Mouse (Mus musculus): ENCODE data around the gene Mtfmt.

Gene Mtfmt

DNA sequence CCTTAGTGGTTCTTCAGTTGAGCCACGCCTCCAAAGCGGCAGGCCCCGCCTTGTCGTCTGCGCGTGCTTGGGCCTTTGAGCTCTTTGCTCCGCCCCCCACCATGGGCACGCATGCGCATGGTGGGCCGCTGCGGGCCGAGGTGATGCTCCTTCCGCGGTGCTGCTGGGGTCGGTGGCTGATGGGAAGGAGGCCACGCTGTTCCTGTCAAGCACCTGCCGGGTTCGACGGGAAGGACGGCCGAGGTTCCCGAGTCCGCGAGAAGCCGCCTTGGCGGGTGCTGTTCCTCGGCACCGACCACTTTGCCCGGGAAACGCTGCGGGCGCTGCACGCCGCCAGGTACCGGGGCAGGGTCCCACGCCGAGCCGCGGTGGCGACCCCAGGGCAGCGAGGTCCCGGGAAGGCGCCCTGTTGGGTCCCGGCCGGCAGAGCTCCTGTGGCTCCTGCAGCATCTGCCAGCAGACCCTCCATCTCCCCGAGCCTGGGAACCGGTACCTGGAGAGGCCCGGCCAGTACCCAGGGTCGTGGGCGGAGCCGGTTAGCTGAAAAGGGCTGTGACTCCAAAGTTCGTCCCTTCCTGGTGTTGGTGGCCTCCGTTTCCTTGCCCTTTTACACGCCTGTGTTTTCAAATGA lies at the start of gene Mtfmt:
Gene Mtfmt, plus strand, starts transcription at position 112 of the 631 bp plus-strand sequence.
- peak; percentile 93 for DNase-seq (ENCODE audit: low read depth, low spot score)

DNA sequence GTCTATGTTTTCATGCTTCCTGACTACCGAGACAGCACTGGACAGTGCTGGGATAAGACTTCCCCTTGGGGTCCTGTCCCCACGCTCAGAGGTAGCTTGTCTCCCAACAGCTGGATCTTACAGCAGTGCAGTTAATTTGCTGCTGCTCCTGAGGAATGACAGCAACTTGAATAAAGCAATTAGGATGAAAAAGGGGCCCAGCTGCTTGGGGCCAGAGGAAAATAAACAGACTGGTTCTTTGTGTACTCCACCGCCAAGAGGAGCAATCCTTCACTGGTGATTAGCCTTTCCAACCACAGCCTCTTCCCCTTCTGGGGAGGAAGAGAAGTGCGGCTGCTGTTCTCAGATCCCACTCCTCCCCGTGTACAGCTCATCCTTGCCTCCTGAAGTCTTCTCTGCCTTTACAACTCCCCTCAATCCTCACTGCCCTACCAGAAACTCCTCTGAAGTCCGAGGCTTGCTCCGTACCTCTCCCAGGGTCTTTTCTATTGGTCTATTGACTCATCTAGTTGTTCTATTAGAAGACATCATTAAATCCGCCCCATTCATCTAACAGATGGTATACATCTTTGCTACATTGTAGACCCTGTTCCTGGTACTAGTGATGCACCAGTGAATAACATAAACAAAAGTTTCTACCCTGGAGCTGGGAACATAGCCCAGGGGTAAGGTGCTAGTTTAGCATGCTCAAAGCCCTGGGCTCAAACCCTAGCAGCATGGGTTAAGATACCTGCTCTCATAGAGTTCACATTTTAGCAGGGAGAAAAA lies 49.0 kb upstream of the Mtfmt start:
- no peak for DNase-seq (ENCODE audit: low read depth, low spot score)

DNA sequence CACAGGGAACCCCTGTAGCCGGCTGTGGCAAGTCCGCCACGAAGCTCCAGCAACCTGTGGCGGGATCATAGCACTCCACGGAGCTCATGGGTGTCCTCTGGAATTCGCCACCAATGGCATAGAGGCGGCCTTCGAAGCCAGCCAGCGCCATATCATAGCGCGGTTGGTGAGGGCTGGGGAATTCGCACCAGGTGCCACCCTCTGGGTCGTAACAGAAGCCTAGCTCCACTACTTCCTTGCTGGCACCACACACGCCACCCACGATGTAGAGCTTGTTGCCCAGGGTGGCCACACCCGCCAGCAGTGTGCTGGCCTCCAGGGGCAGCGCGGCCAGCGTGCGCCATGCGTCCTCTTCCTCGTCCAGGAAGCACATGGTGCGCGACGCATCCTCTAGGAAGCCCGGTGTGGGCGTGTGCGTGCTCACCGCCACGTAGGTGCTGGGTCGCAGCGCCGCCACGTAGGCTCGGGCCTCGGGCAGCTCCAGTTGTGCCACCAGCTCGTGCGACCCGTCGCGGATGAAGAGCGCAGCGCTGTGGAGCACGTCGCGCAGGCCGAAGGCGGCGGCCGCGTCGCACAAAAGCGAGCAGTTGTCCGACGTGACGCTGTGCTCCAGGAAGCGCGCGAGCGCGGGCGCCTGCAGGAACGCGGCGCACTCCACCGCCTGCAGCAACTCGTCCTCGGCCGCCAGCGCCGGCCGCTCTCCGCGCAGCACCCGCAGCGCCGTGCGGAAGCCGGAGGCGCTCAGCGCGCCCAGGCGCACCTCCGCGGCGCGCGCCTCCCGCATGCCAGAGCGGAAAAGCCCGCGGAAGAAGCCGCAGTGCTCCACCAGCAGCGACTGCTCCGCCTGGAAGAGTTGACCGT lies 44.6 kb upstream of the Mtfmt start:
- DNase-seq (ENCODE audit: low read depth, low spot score) = peak; percentile 16

DNA sequence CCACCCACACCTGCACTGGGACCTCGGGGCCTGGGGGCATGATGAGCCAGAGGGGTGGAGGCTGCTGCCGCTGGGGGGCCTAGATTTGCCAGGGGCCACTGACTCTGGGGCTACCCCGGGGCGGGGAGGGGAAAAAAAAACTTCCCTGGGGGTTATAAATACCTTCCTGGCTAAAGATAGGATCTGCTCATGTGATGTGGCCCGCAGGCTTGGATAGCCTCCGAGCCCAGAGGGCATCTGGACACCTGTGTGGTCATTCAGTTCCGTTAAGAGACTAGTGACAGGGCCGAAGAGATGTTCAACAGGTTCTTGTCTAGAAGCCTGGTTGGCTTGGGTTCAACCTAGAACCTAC lies 44.0 kb upstream of the Mtfmt start, which contains the start of gene Kbtbd13:
Gene Kbtbd13, minus strand, starts transcription at position 40 of the 352 bp plus-strand sequence.
- DNase-seq (ENCODE audit: low read depth, low spot score) = no peak

DNA sequence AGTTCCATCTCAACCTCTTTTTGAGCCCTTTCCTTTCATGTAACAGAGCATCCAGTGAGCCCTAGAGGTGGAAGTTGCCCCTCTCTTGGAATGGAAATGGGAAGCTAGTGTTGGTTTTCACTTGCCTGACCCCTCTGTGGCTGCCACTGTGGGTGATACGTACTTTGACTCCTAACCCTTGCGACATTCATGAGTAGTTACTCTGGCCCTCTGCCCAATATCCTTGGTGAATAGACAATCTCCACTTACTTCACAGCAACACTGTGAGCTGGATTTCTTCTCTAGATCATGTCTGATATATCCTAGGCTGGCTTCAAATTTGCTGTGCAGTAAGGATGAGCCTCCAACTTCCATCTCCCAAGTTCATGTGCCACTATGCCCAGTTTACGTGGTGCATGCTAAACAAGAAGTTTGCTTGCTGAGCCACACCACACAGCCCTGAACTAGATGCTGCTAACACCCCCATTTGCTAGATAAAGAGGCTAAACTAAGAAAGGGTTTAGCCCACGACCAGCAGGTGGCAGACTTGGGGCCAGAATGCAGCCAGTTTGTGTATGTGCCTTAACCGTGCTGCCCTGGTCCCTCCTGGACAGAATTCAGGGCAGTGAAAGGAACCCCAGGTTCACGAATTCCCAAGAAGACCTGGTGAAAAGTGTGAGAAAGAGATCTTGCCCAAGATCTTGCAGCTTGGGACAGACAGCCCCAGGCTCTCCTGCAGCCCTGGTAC lies 42.8 kb upstream of the Mtfmt start:
- DNase-seq (ENCODE audit: low read depth, low spot score) = peak; percentile 57

DNA sequence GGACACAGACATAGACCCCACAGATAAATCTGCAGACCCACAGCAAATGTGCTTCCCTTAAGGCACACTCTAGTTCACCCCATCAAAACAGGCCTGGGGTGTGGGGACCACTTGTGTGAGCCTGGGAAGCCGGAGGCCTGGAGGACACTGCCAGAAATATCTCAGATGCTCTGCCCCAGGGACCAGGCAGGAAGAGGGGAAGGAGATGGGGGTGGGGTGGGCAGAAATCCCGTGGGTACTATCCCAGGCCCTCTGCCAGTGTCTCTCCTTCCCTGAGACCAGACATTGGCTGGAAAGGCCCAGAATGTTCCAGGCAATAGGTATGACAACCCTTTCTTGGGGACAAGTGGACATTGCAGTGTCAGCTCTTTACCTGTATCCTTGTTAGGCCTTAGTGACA lies 42.0 kb upstream of the Mtfmt start:
- DNase-seq (ENCODE audit: low read depth, low spot score) = no peak

DNA sequence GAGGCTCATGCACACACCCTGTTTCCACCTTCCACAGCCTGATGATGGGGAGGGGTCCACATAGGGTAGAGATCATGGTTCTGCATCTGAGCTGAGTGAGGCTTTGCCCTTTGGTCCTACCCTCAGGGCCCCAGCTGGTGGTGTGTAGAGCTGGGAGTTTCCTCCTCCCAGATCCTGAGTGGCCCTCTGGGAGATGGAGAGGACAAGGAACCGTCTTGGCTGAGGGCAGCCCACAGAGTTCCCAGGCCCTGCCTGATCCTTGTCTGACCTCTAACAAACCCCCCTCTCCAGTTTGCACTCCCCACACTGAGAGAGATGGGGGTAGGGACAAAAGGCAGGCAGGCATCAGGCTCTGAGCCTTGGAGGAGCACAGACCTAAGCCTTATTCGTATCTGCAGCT lies 41.2 kb upstream of the Mtfmt start:
- no peak for DNase-seq (ENCODE audit: low read depth, low spot score)

DNA sequence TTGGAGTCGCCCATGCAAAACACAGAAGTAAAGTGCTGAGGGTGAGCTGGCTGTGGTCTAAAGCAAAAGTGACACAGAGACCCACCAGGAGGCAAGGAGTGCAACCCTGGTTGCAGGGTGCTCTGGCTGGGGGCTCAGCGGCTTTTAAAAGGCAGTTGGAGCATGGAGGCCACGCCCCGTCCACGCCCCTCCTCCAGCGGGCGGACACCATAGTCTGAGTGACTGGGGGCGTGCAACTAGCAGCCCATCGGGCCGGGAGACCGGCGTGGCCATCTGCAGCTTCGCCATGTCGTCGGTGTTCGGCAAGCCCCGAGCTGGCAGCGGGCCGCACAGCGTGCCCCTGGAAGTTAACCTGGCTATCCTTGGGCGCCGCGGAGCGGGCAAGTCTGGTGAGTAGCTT lies 37.3 kb upstream of the Mtfmt start, which contains the start of gene Rasl12:
Gene Rasl12, plus strand, starts transcription at position 228 of the 400 bp plus-strand sequence.
- peak; percentile 62 for DNase-seq (ENCODE audit: low read depth, low spot score)

DNA sequence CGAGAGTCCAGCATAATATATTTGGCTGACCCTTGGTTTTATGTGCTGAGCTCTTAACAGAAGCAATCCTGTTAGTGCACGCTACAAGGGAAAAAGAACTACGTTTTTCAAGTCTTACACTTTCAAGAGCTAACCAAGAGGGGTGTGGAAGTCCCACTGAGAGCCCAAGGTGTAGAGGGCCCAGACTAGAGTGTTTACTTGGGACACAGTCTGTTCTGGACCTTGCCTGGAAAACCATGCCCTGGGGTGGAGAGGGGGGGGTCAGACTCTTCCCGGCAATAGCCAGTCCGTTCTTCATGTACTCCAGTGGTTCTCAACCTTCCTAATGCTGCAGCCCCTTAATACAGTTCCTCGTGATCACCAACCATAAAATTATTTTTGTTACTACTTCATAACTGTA lies 35.6 kb upstream of the Mtfmt start:
- DNase-seq (ENCODE audit: low read depth, low spot score) = no peak

DNA sequence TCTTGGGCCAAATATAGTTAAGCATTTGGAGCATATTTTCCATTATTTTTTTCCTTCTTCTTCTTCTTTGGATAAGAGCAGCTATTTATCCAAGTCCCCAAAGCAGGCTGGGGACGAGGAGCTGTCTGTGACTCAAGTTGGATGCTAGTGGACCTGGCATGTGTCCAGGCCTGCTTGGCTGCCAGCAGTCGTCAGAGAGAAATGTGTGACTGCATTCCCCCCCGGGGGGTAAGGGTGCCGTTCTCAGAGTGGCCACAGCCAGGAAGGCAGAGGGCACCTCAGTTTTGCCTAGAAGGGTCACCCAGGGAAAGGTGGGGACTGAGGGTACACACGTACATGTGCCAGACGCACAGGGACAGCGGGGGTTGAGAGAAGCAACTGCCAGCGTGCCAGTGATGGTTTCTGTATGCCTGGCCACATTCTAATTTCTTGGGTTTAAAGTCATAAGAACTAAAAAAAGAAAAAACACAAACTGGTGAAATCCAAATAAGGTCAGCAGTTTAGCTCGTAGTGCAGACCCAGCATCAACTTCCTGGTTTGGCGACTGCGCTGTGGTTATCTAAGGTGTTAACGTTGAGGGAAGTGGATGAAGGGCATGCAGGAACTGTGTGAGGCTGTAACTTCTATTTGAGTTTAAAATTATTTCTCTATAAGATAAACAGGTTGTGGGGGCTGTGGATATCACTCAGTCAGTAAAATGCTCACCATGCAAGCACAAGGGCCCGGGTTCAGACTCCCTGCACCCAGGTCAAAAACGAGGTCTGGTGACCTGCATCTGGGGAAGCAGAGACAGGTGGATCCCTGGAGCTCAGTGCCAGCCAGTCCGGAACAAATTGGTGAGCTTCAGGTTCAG lies 31.0 kb upstream of the Mtfmt start:
- DNase-seq (ENCODE audit: low read depth, low spot score) = no peak

DNA sequence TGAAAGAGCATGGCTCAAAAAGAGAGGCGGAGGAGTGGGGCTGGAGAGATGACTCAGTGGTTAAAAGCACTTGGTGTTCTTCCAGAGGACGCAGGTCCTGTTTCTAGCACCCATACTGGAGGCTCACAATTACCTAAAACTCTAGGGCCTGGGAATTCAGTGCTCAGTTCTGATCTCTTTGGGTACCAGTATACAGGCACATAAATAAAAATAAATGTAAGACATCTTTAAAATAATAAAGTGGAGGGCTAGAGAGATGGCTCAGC lies 30.5 kb upstream of the Mtfmt start:
- DNase-seq (ENCODE audit: low read depth, low spot score) = no peak

DNA sequence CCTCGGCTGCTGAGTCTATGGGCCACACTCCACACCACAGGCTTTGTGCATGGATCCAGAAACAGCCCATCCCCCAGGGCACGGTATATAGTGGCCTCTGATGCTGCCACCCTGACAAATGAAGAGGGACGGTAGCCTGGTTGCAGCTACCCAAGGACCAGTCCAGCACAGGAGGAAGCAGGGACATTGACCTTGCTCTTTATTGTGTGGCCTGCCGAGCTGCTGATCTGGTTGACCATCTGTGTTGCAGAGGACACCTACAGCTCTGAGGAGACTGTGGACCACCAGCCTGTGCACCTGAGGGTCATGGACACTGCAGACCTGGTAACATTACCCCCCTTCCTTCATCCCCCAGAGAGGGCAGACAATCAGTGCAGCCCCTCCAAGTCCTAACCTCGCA lies 28.3 kb upstream of the Mtfmt start:
- no peak for DNase-seq (ENCODE audit: low read depth, low spot score)

DNA sequence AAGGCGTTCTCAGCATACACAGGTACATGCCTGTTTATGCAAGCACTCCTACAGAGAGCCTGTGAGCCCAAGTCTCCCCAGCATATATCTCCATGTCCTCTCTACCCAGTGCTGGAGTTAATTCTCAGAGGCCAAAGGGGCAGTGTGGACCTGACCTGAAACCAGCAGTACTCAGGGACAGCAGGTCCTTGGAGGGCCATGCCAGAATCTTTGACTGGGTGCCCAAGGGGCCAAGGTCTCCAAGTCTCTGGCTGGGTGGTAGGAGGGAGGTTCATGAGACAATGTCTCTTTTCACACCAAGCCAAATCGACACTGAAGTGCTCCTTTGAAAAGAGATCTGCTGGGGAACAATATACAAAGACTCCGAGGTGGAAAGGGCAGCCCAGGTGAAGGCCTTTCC lies 27.7 kb upstream of the Mtfmt start:
- no peak for DNase-seq (ENCODE audit: low read depth, low spot score)

DNA sequence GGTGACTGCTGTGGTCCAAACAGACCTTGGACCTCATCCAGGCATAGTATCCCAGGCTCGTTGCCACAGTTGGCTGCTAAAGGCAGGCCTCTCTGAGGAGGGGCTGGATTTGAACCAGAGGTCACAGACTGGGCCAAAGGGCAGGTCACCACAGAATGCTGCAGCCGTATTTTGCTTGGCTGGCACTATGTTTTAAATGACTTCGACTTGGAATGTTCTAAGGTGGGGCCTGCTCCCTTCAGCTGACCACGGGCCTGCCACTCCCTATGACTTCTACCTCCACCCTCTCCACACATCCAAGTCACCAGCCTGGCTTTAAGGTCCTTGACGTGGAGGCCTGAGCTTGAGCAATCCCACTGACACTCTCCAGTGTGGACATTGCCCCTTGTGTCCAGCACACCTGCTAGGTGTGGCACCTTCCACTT lies 26.7 kb upstream of the Mtfmt start:
- no peak for DNase-seq (ENCODE audit: low read depth, low spot score)

DNA sequence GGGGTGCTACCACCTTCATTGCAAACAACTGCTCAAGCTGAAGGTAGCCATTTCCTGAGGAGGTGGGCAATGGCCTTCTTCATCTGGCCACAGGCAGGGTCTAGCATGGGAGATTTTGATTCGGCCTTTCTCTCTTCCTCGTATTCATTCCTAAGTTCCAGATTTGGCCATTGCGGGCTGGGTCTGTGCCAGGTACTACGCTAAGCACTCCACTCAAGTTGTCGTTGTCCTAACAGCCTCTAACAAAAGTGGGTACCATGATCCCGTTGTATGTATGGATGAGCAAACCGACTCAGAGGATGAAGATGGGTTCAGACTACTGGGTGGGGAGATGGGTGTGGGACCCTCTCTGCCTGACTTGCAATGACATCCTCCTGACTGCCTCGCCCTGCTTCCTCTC lies 25.2 kb upstream of the Mtfmt start:
- DNase-seq (ENCODE audit: low read depth, low spot score) = no peak

DNA sequence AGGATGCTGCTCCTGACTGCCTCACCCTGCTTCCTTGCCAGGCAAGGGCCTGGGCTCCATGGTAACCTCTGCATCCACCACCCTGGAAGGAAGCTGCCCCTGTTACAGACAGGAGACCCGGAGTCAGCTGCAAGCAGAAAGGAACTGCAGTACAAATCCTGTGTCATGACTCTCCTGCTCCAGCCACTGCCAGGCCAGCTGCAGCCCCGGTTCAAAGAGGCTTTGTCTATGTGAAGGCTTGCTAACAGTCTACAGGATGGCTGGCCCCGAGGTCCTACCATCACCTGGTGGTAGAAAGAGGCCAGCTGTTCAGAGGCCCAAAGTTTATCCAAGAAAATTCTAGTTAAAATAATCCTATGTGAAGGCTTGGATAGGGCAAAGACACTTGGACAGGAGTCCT lies 24.3 kb upstream of the Mtfmt start:
- no peak for DNase-seq (ENCODE audit: low read depth, low spot score)

DNA sequence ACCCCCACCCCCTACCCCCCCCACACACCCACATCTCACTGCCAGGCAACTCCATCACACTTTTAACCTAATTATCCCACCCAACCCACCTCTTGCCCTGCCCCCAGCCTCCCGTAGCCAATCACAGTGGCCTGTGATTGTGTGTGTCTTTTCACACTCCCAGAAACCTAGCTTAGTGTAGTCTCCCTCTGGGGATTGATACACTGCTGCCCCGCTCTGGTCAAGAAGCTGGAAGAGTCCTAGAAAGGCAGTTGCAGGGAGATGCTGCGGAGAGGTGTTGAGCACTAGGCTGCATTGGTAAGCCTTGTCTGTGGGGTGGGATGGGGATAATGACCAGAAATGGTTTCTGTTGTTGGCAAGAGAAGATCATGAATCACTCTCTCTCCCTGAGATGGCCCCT lies 17.8 kb upstream of the Mtfmt start:
- DNase-seq (ENCODE audit: low read depth, low spot score) = no peak

DNA sequence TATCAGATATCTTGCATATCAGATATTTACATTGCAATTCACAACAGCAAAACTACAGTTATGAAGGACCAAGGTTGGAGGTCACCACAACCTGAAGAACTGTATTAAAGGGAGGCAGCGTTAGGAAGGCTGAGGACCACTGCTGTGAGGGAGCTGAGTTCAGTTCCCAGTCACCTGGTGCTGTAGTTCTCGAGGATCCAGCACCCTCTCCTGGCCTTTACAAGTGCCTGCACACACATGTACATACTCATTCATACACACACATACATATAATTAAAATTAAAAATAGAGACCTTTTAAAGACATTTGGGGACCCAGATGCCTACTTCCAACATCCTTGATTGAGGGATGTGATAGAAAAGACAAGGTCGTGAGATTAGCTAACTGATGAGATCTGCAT lies 15.9 kb upstream of the Mtfmt start:
- no peak for DNase-seq (ENCODE audit: low read depth, low spot score)

DNA sequence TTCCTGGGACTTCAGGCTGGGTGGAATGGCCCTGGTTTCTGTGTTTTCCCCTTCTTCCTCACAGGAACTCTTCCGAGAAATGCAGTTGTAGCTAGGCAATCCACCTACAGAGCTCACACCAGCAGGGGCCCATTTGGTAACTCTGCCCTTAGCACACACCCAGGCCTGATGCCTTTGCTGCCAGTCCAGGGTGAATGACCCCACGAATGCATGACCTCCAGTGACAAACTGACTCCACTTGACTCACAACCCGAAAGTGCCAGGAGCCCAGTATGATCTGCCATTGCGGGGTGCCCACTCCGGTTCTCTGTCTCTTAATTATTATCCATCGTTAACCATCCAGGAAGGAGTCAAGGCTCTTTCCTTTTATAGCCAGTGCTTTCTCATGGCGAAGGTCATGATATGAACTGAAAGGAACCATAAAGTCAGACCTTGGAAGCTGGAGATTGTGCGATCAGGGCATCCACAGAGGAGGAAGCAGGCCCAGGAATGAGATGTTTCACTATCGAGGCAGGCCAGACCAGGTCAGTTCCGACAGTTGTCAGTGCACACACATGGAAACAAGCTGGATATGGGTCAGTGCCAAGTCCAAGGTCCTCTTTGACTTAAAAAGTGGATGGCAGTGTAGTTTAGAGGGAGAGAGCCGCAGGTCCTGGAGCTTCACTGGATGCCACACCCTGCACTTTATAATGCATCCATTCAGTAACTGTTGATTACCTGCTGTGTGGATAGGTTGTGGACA lies 12.7 kb upstream of the Mtfmt start, which contains the start of gene Slc51b:
Gene Slc51b, minus strand, starts transcription at position 196 of the 742 bp plus-strand sequence.
- DNase-seq (ENCODE audit: low read depth, low spot score) = no peak

DNA sequence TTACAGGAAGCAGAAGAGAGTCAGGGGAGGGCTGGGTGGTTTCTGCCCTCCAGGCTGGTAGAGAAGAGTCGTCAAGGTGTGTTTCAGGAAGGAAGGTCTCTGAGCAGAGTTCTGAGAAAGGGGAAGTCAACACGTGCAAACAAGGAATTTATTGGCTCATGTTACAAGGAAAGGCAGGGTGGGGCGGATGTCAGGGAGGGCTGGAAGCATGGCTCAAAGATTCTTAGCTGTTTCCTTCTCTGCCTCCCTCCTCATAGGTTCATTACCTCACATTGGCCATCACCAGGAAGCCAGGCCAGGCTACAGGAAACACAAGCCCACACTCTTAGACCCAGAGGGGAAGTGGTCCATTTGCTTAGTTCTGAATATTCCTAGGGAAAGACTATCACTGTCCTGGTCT lies 11.2 kb upstream of the Mtfmt start:
- no peak for DNase-seq (ENCODE audit: low read depth, low spot score)

Measured in embryo, embryonic 11.5 days (tissue).